Mouse (Mus musculus): ENCODE measurements at regions not wholly inside any gene's neighbourhood (a gene's known extent, or its start where the extent isn't known, plus 50 kb on each side); places are given as distances from the start of the nearest gene placed in this dataset.
A peak's percentile ranks its signal among the peaks of the same experiment; 100 is the strongest.

- Histone ChIP-seq H3K9me3 (no peaks in the 10 kb centered on the region), H3K4me3 (no peak overlapping the region), H3K4me1 (replicated peaks) (no peaks in the 10 kb centered on the region), H3K9ac (no peak overlapping the region), H3K27me3 (no peaks in the 10 kb centered on the region), H3K4me2 (no peak overlapping the region), H3K27ac (replicated peaks) (no peak overlapping the region), H3K36me3 (no peaks in the 10 kb centered on the region)
- ATAC-seq (ENCODE audit: low FRiP score, low read depth) = no peak
- WGBS = 55% methylated on average over 2 of the region's 2 CpGs
Measured at GRCm38 (mm10) chr1:77832174-77832573, 317.3 kb upstream of the Epha4 start.

- no peak overlapping the region for H3K4me3 ChIP-seq
- H3K9ac ChIP-seq = no peak overlapping the region
- no peak for ATAC-seq (ENCODE audit: low FRiP score, low read depth)
- WGBS = 38% methylated on average over 5 of the region's 5 CpGs
- H3K9me3 ChIP-seq = no peaks in the 10 kb centered on the region
- H3K27me3 ChIP-seq = no peaks in the 10 kb centered on the region
- H3K27ac ChIP-seq (replicated peaks) = 0 out of 2 replicates have a peak overlapping the region, but pooled peaks have one; percentile 14
- H3K4me2 ChIP-seq = peak overlapping the region; percentile 31; the same call in 1 of the 2 replicates
- H3K36me3 ChIP-seq = no peaks in the 10 kb centered on the region
- peaks cover 16% of the 10 kb centered on the region for H3K4me1 ChIP-seq (replicated peaks)
Measured at GRCm38 (mm10) chr1:77824716-77825387, 310.0 kb upstream of the Epha4 start.

GRCm38 (mm10) chr1:77823801-77824687, 309.2 kb upstream of the Epha4 start:
- H3K4me1 ChIP-seq (replicated peaks) = peaks cover 16% of the 10 kb centered on the region
- 14% methylated on average over 10 of the region's 10 CpGs for WGBS

GRCm38 (mm10) chr1:77820101-77820500, 305.2 kb upstream of the Epha4 start:
- H3K4me2 ChIP-seq = no peak overlapping the region
- H3K36me3 ChIP-seq = no peaks in the 10 kb centered on the region
- no peaks in the 10 kb centered on the region for H3K9me3 ChIP-seq
- H3K4me3 ChIP-seq = no peak overlapping the region
- H3K27me3 ChIP-seq = no peaks in the 10 kb centered on the region
- ATAC-seq (ENCODE audit: low FRiP score, low read depth) = no peak
- no peak overlapping the region for H3K9ac ChIP-seq
- peaks cover 16% of the 10 kb centered on the region for H3K4me1 ChIP-seq (replicated peaks)
- WGBS = 87% methylated on average over 2 of the region's 2 CpGs
- no peak overlapping the region for H3K27ac ChIP-seq (replicated peaks)

More at GRCm38 (mm10) chr1:77823801-77824687, 309.2 kb upstream of the Epha4 start:
- Histone ChIP-seq H3K4me2 (peak overlapping the region; percentile 31), H3K36me3 (no peaks in the 10 kb centered on the region), H3K9me3 (no peaks in the 10 kb centered on the region), H3K27ac (replicated peaks) (peak overlapping the region; percentile 47; the same call in 1 of the 2 replicates), H3K27me3 (no peaks in the 10 kb centered on the region), H3K4me3 (no peak overlapping the region), H3K9ac (no peak overlapping the region)
- 0 out of 2 replicates have a peak, but pooled peaks have one; percentile 59 for ATAC-seq (ENCODE audit: low FRiP score, low read depth)

- Histone ChIP-seq H3K36me3 (no peaks in the 10 kb centered on the region), H3K9ac (no peak overlapping the region), H3K4me3 (no peak overlapping the region), H3K27ac (replicated peaks) (no peak overlapping the region), H3K4me2 (no peak overlapping the region), H3K9me3 (no peaks in the 10 kb centered on the region), H3K4me1 (replicated peaks) (peaks cover 5% of the 10 kb centered on the region; the same call in 1 of the 2 replicates), H3K27me3 (no peaks in the 10 kb centered on the region)
- WGBS = 87% methylated on average over 4 of the region's 4 CpGs
- ATAC-seq (ENCODE audit: low FRiP score, low read depth) = no peak
Measured at GRCm38 (mm10) chr1:77815451-77815850, 300.6 kb upstream of the Epha4 start.

- no peaks in the 10 kb centered on the region for H3K27me3 ChIP-seq
- no peaks in the 10 kb centered on the region for H3K9me3 ChIP-seq
- peaks cover 5% of the 10 kb centered on the region; the same call in 1 of the 2 replicates for H3K4me1 ChIP-seq (replicated peaks)
- H3K4me3 ChIP-seq = no peak overlapping the region
- H3K4me2 ChIP-seq = no peak overlapping the region
- no peak for ATAC-seq (ENCODE audit: low FRiP score, low read depth)
- no peak overlapping the region for H3K9ac ChIP-seq
- H3K27ac ChIP-seq (replicated peaks) = no peak overlapping the region
- no peaks in the 10 kb centered on the region for H3K36me3 ChIP-seq
Measured at GRCm38 (mm10) chr1:77811573-77811972, 296.7 kb upstream of the Epha4 start.

GRCm38 (mm10) chr1:77790974-77791373, 276.1 kb upstream of the Epha4 start:
- 74% methylated on average over 6 of the region's 6 CpGs for WGBS
- H3K36me3 ChIP-seq = no peaks in the 10 kb centered on the region
- H3K4me1 ChIP-seq (replicated peaks) = no peaks in the 10 kb centered on the region
- no peaks in the 10 kb centered on the region for H3K27me3 ChIP-seq
- no peak for ATAC-seq (ENCODE audit: low FRiP score, low read depth)
- H3K27ac ChIP-seq (replicated peaks) = no peak overlapping the region
- H3K4me3 ChIP-seq = no peak overlapping the region
- no peak overlapping the region for H3K4me2 ChIP-seq
- no peaks in the 10 kb centered on the region for H3K9me3 ChIP-seq
- no peak overlapping the region for H3K9ac ChIP-seq

- Histone ChIP-seq H3K36me3 (no peaks in the 10 kb centered on the region), H3K27me3 (no peaks in the 10 kb centered on the region), H3K4me2 (no peak overlapping the region), H3K9ac (no peak overlapping the region), H3K27ac (replicated peaks) (no peak overlapping the region), H3K4me1 (replicated peaks) (no peaks in the 10 kb centered on the region), H3K9me3 (no peaks in the 10 kb centered on the region), H3K4me3 (no peak overlapping the region)
- no peak for ATAC-seq (ENCODE audit: low FRiP score, low read depth)
- 75% methylated on average over 3 of the region's 3 CpGs for WGBS
Measured at GRCm38 (mm10) chr1:77754326-77754725, 239.4 kb upstream of the Epha4 start.

- ATAC-seq (ENCODE audit: low FRiP score, low read depth) = no peak
- Histone ChIP-seq H3K9me3 (no peaks in the 10 kb centered on the region), H3K36me3 (no peaks in the 10 kb centered on the region), H3K27ac (replicated peaks) (no peak overlapping the region), H3K4me1 (replicated peaks) (peaks cover 11% of the 10 kb centered on the region), H3K27me3 (no peaks in the 10 kb centered on the region), H3K4me2 (no peak overlapping the region), H3K4me3 (no peak overlapping the region), H3K9ac (no peak overlapping the region)
- WGBS = 42% methylated on average over 2 of the region's 2 CpGs
Measured at GRCm38 (mm10) chr1:77748483-77749465, 233.9 kb upstream of the Epha4 start.

GRCm38 (mm10) chr1:77732099-77732498, 217.2 kb upstream of the Epha4 start:
- Histone ChIP-seq H3K9me3 (no peaks in the 10 kb centered on the region), H3K4me1 (replicated peaks) (peaks cover 6% of the 10 kb centered on the region; the same call in 1 of the 2 replicates), H3K27me3 (no peaks in the 10 kb centered on the region), H3K36me3 (no peaks in the 10 kb centered on the region), H3K4me3 (no peak overlapping the region), H3K27ac (replicated peaks) (no peak overlapping the region), H3K4me2 (no peak overlapping the region), H3K9ac (no peak overlapping the region)
- 0 out of 2 replicates have a peak, but pooled peaks have one; percentile 27 for ATAC-seq (ENCODE audit: low FRiP score, low read depth)
- WGBS = 56% methylated on average over 10 of the region's 10 CpGs

- 95% methylated on average over 2 of the region's 2 CpGs for WGBS
- Histone ChIP-seq H3K4me3 (no peak overlapping the region), H3K4me1 (replicated peaks) (peaks cover 6% of the 10 kb centered on the region; the same call in 1 of the 2 replicates), H3K27me3 (no peaks in the 10 kb centered on the region), H3K27ac (replicated peaks) (no peak overlapping the region), H3K36me3 (no peaks in the 10 kb centered on the region), H3K4me2 (no peak overlapping the region), H3K9me3 (no peaks in the 10 kb centered on the region), H3K9ac (no peak overlapping the region)
- ATAC-seq (ENCODE audit: low FRiP score, low read depth) = no peak
Measured at GRCm38 (mm10) chr1:77727561-77727960, 212.7 kb upstream of the Epha4 start.

Data from hindbrain, embryonic 15.5 days (tissue).